Mouse (Mus musculus): ENCODE measurements around the gene Sec22c. TPM values are rescaled to one million over a fixed set of nuclear protein-coding genes. Genes with fewer than 3 reads are reported as not detected.

Sec22c gene
- polyA plus RNA-seq, 1 experiment from 2014 or later: 8.1 TPM

- no peak overlapping the region for H3K4me2 ChIP-seq
- no peaks in the 10 kb centered on the region for H3K27me3 ChIP-seq (ENCODE audit: insufficient read depth, low read length)
- WGBS: 60% methylated on average over 12 of the region's 12 CpGs
- no peak for DNase-seq
- no peak overlapping the region for H3K4me3 ChIP-seq (ENCODE audit: low read depth, low read length)
- no peak for ATAC-seq (ENCODE audit: insufficient read depth)
- no peak overlapping the region for H3K9ac ChIP-seq
- peaks cover 21% of the 10 kb centered on the region for H3K36me3 ChIP-seq (ENCODE audit: insufficient read depth)
- H3K27ac ChIP-seq (ENCODE audit: low read depth): no peak overlapping the region
- no peaks in the 10 kb centered on the region for H3K4me1 ChIP-seq (ENCODE audit: insufficient read depth)
- H3K9me3 ChIP-seq (ENCODE audit: low read depth, low read length): no peaks in the 10 kb centered on the region
- no peak for TF ChIP-seq CTCF (IDR thresholded peaks at IDR 0.05; ENCODE audit: low read depth)
Observed at GRCm38 (mm10) chr9:121694736-121695135, 10.6 kb downstream of the Sec22c start.

- no peak overlapping the region for H3K9ac ChIP-seq
- no peaks in the 10 kb centered on the region for H3K4me1 ChIP-seq (ENCODE audit: insufficient read depth)
- TF ChIP-seq CTCF (IDR thresholded peaks at IDR 0.05; ENCODE audit: low read depth): no peak
- H3K27me3 ChIP-seq (ENCODE audit: insufficient read depth, low read length): no peaks in the 10 kb centered on the region
- H3K9me3 ChIP-seq (ENCODE audit: low read depth, low read length): no peaks in the 10 kb centered on the region
- DNase-seq (no peak), ATAC-seq (ENCODE audit: insufficient read depth) (no peak)
- H3K4me3 ChIP-seq (ENCODE audit: low read depth, low read length): no peak overlapping the region
- peaks cover 35% of the 10 kb centered on the region for H3K36me3 ChIP-seq (ENCODE audit: insufficient read depth)
- no peak overlapping the region for H3K4me2 ChIP-seq
- WGBS: 86% methylated on average over 7 of the region's 7 CpGs
- H3K27ac ChIP-seq (ENCODE audit: low read depth): no peak overlapping the region
Observed at GRCm38 (mm10) chr9:121690734-121691133, 14.6 kb downstream of the Sec22c start.

- no peaks in the 10 kb centered on the region for H3K4me1 ChIP-seq (ENCODE audit: insufficient read depth)
- H3K27me3 ChIP-seq (ENCODE audit: insufficient read depth, low read length): no peaks in the 10 kb centered on the region
- H3K36me3 ChIP-seq (ENCODE audit: insufficient read depth): peaks cover 37% of the 10 kb centered on the region
- DNase-seq (no peak), ATAC-seq (ENCODE audit: insufficient read depth) (no peak)
- H3K9ac ChIP-seq: no peak overlapping the region
- no peak for TF ChIP-seq CTCF (IDR thresholded peaks at IDR 0.05; ENCODE audit: low read depth)
- no peak overlapping the region for H3K4me2 ChIP-seq
- H3K27ac ChIP-seq (ENCODE audit: low read depth): no peak overlapping the region
- WGBS: 68% methylated on average over 15 of the region's 15 CpGs
- no peak overlapping the region for H3K4me3 ChIP-seq (ENCODE audit: low read depth, low read length)
- no peaks in the 10 kb centered on the region for H3K9me3 ChIP-seq (ENCODE audit: low read depth, low read length)
Observed at GRCm38 (mm10) chr9:121690200-121690651, 15.1 kb downstream of the Sec22c start.

GRCm38 (mm10) chr9:121684702-121685101, 20.6 kb downstream of the Sec22c start:
- DNase-seq: no peak
- H3K4me2 ChIP-seq: no peak overlapping the region
- no peak overlapping the region for H3K9ac ChIP-seq
- no peaks in the 10 kb centered on the region for H3K4me1 ChIP-seq (ENCODE audit: insufficient read depth)
- ATAC-seq (ENCODE audit: insufficient read depth): no peak
- no peak overlapping the region for H3K27ac ChIP-seq (ENCODE audit: low read depth)
- H3K36me3 ChIP-seq (ENCODE audit: insufficient read depth): peaks cover 30% of the 10 kb centered on the region
- no peaks in the 10 kb centered on the region for H3K9me3 ChIP-seq (ENCODE audit: low read depth, low read length)
- no peak overlapping the region for H3K4me3 ChIP-seq (ENCODE audit: low read depth, low read length)
- no peaks in the 10 kb centered on the region for H3K27me3 ChIP-seq (ENCODE audit: insufficient read depth, low read length)
- TF ChIP-seq CTCF (IDR thresholded peaks at IDR 0.05; ENCODE audit: low read depth): no peak
- WGBS: 71% methylated on average over 7 of the region's 7 CpGs

- no peaks in the 10 kb centered on the region for H3K27me3 ChIP-seq (ENCODE audit: insufficient read depth, low read length)
- H3K36me3 ChIP-seq (ENCODE audit: insufficient read depth): peaks cover 18% of the 10 kb centered on the region; the same call in 1 of the 2 replicates
- peaks cover 8% of the 10 kb centered on the region; the same call in 1 of the 2 replicates for H3K4me1 ChIP-seq (ENCODE audit: insufficient read depth)
- H3K9ac ChIP-seq: no peak overlapping the region
- 72% methylated on average over 18 of the region's 18 CpGs for WGBS
- no peak for ATAC-seq (ENCODE audit: insufficient read depth)
- H3K4me3 ChIP-seq (ENCODE audit: low read depth, low read length): no peak overlapping the region
- no peak for DNase-seq
- peak; percentile 7; the same call in 1 of the 2 replicates for TF ChIP-seq CTCF (IDR thresholded peaks at IDR 0.05; ENCODE audit: low read depth)
- no peak overlapping the region for H3K27ac ChIP-seq (ENCODE audit: low read depth)
- H3K9me3 ChIP-seq (ENCODE audit: low read depth, low read length): no peaks in the 10 kb centered on the region
- H3K4me2 ChIP-seq: no peak overlapping the region
Observed at GRCm38 (mm10) chr9:121682037-121682680, 23.1 kb downstream of the Sec22c start.

GRCm38 (mm10) chr9:121681191-121681590, 24.1 kb downstream of the Sec22c start:
- no peak overlapping the region for H3K4me3 ChIP-seq (ENCODE audit: low read depth, low read length)
- H3K9ac ChIP-seq: no peak overlapping the region
- ATAC-seq (ENCODE audit: insufficient read depth) (no peak), DNase-seq (no peak)
- WGBS: 77% methylated on average over 8 of the region's 8 CpGs
- H3K27me3 ChIP-seq (ENCODE audit: insufficient read depth, low read length): no peaks in the 10 kb centered on the region
- H3K36me3 ChIP-seq (ENCODE audit: insufficient read depth): peaks cover 18% of the 10 kb centered on the region; the same call in 1 of the 2 replicates
- peaks cover 8% of the 10 kb centered on the region; the same call in 1 of the 2 replicates for H3K4me1 ChIP-seq (ENCODE audit: insufficient read depth)
- H3K4me2 ChIP-seq: no peak overlapping the region
- no peaks in the 10 kb centered on the region for H3K9me3 ChIP-seq (ENCODE audit: low read depth, low read length)
- TF ChIP-seq CTCF (IDR thresholded peaks at IDR 0.05; ENCODE audit: low read depth): no peak
- H3K27ac ChIP-seq (ENCODE audit: low read depth): no peak overlapping the region

GRCm38 (mm10) chr9:121679549-121679948, 25.7 kb downstream of the Sec22c start:
- no peaks in the 10 kb centered on the region for H3K27me3 ChIP-seq (ENCODE audit: insufficient read depth, low read length)
- WGBS: 21% methylated on average over 6 of the region's 6 CpGs
- no peak overlapping the region for H3K9ac ChIP-seq
- H3K9me3 ChIP-seq (ENCODE audit: low read depth, low read length): no peaks in the 10 kb centered on the region
- no peak overlapping the region for H3K27ac ChIP-seq (ENCODE audit: low read depth)
- peaks cover 8% of the 10 kb centered on the region; the same call in 1 of the 2 replicates for H3K4me1 ChIP-seq (ENCODE audit: insufficient read depth)
- peaks cover 15% of the 10 kb centered on the region; the same call in 1 of the 2 replicates for H3K36me3 ChIP-seq (ENCODE audit: insufficient read depth)
- peak; percentile 72 for ATAC-seq (ENCODE audit: insufficient read depth)
- no peak overlapping the region for H3K4me3 ChIP-seq (ENCODE audit: low read depth, low read length)
- no peak overlapping the region for H3K4me2 ChIP-seq
- DNase-seq: peak; percentile 83
- peak; percentile 90 for TF ChIP-seq CTCF (IDR thresholded peaks at IDR 0.05; ENCODE audit: low read depth)

All from lung, embryonic 14.5 days (tissue).